Mouse (Mus musculus) B cell, adult 2 months (primary cell): ENCODE measurements at regions not wholly inside any gene's neighbourhood (a gene's known extent, or its start where the extent isn't known, plus 50 kb on each side); places are given as distances from the start of the nearest gene placed in this dataset.

ENCODE experiments used
- DNase-seq, 2 experiments: peaks; one replicate each; pipeline ENCODE4 v3.0.0; 2022

- no peak for DNase-seq
These were observed 57.8 kb upstream of the Zfand5 start for GRCm38 (mm10) chr19:21214253-21214652.

- DNase-seq = no peak
These were observed 78.6 kb upstream of the Zfand5 start for GRCm38 (mm10) chr19:21193461-21193860.

DNA sequence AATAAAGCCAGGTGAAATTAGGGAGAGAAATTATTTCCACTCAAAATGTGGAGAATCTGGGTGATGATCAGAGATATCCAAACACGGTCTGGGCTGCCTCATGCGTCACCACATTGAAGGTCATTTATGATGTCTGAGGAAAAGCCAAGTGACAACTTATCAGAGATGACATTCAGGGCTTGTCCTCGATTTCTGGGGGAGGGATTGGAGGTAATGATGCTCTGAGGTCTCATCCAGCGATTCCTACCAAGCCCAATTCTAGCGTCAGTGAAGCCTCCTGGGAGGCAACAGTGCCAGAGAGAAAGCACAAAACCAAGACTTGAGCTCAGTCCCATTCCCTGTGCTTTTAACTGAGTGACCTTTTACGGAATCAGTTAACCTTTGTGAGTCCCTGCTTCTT, 79.5 kb upstream of the Zfand5 start:
- DNase-seq = no peak

- DNase-seq = no peak
These were observed 82.9 kb upstream of the Zfand5 start for GRCm38 (mm10) chr19:21189216-21189615.

GRCm38 (mm10) chr19:21186656-21187055, 85.4 kb upstream of the Zfand5 start:
- no peak for DNase-seq

- DNase-seq = no peak
These were observed 86.1 kb upstream of the Zfand5 start for GRCm38 (mm10) chr19:21186016-21186415.

DNA sequence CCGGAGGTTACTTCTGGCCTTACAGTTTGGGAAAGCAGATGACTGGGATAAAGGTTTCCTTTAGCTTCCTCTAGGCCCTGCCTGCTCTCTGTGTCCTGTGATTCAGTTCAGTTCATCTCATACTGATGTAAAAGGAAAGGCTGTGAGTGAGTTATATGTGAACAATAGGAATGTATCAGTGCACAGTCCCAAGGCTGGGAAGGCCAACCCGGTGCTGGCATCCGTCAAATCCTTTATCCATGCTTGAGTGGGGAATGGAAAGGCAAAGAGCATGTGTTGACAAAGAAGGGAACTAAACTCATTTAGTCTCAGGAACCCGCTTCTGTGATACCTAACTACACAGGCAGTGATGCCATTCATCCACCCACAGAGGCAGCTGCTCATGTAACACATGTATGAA, 89.0 kb upstream of the Zfand5 start:
- no peak for DNase-seq

- no peak for DNase-seq
These were observed 92.2 kb upstream of the Zfand5 start for GRCm38 (mm10) chr19:21179886-21180285.

DNA sequence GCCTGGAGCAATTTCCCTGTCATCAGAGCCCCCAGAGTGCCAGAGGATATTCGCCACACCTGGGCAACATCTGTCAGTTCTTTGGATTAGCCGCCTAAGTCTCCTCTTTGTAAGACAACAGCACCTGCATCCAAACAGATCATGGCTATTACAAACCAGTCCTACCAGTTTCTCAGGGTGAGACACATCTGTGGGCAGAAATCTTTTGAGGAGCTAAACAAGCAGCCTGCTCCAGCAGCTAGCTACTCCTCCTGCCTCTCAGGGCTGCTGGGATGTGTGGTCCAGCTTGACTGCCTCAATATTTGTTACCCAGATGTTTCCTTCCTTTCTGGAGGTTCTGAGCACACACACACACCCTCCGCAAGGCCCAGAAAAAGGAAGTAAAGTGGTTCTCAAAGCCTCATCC, 96.6 kb upstream of the Zfand5 start:
- DNase-seq = peak; percentile 21 to 23

GRCm38 (mm10) chr19:21174636-21175035, 97.4 kb upstream of the Zfand5 start:
- no peak for DNase-seq

- DNase-seq = peak; percentile 9 to 23
These were observed 98.1 kb upstream of the Zfand5 start for GRCm38 (mm10) chr19:21173896-21174483.

- no peak for DNase-seq
These were observed 100.9 kb upstream of the Zfand5 start for GRCm38 (mm10) chr19:21171191-21171590.

DNA sequence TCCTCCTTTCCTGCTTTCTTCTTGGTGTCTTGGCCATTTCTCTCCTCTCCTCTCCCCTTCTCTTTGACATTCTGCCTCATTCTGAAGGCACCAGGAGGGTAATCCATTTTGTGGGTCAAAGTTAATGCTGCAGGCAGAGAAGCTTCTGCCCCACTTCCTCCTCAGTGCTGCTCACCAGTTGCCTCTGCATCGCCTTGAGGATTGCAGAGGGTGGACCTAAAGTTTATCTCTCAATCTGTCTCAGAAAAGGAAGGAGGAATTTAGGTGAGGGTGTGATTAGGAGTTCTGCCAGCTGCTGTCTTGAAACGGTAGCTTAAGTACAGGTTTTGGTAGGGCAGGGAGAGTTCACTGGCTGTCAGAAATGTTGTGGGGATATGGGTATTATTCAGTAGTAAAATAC, 101.3 kb upstream of the Zfand5 start:
- no peak for DNase-seq

DNA sequence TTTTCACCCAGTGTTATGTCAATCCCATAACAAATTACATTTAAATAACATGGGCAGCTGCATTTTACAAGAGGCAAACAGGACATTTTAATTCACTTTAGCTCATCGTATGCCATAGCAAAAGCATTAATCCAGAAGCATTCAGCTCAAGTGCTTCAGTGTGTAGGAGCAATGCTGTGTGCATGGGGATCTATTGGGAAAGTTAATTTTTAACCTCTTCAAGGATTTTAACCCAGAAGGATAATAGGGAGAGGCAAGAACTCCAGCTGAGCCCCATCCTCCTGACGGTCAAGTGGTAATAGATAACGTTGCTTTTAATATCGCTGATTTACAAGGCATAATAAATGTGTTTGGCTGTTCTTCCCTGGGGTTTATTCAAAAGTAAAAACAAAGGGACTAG, 105.1 kb upstream of the Zfand5 start:
- DNase-seq = no peak

DNA sequence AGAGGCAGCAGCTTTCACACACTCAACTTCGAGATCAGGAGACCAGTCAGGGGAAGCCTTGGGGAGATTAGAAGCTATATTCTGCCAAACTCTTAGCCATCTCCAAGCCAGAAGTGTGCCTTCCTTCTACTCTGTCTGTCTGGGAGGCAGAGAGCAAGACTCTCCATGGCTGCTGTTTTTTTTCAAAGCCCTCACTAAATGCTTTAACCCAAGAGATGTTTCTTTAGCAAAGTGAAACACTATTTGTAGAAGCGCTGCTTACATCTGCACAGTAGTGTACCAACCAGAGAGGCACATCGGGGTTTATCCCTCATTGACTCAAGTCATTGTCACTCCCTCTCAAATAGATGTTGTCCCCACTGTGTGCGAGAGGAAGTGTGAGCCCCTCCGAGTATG, 105.6 kb upstream of the Zfand5 start:
- DNase-seq = no peak

GRCm38 (mm10) chr19:21165763-21166464, 106.2 kb upstream of the Zfand5 start:
- no peak for DNase-seq

GRCm38 (mm10) chr19:21163978-21164377, 108.1 kb upstream of the Zfand5 start:
- DNase-seq = no peak

GRCm38 (mm10) chr19:21160946-21161345, 111.1 kb upstream of the Zfand5 start:
- no peak for DNase-seq

GRCm38 (mm10) chr19:21159189-21160137, 112.6 kb upstream of the Zfand5 start:
- DNase-seq = no peak

DNA sequence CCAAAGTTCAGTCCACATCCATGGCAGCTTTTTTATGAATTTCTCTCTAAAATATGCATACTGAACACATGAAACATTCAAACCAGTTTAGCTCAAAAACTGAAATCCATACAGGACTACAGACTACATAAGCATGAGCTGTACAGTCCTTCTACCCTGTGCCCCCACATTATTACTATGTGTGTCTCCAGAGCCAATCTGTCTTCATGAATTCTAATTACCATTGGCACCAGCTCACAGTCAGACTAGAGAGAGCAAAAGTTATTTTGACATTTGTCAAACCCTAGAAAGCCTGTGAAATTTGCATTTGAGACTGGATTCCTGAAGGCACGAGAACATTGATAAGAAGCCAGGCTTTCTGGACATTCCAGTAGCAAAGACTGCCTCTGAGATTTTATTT, 117.9 kb upstream of the Zfand5 start:
- DNase-seq = no peak

- DNase-seq = no peak
These were observed 120.1 kb upstream of the Zfand5 start for GRCm38 (mm10) chr19:21152027-21152426.

DNA sequence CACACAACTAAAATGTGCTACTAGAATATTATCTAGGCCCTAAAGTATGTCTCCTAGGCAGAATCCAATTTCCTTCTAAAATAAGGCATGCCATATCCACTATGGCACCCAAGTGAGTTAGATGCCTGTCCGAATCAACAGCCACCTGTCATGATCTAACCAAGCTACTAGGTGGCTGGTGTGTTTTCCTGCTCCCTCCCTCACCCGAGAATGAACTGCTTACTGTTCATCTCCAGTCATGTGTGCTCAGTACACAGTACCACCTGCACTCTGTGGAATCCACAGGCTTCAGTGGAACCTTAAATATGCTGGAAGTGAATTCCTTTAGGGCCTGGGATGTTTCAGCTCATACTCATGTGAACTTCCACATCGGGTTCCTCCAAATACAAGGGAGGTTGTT, 121.2 kb upstream of the Zfand5 start:
- DNase-seq = no peak

GRCm38 (mm10) chr19:21150241-21150640, 121.8 kb upstream of the Zfand5 start:
- no peak for DNase-seq
